Mouse (Mus musculus) G1E (cell line): ENCODE results near the gene Fry.

ENCODE experiments used
- CTCF ChIP-seq: IDR thresholded peaks from 2 replicates; pipeline ENCODE4 v1.5.1; 2012; ENCODE audit warnings: low read depth, low read length, inconsistent platforms, mixed read lengths
- GATA1 ChIP-seq: IDR thresholded peaks from 2 replicates; pipeline ENCODE4 v1.6.1; 2012; ENCODE audit warnings: borderline replicate concordance, low read length, inconsistent platforms, mixed read lengths

DNA sequence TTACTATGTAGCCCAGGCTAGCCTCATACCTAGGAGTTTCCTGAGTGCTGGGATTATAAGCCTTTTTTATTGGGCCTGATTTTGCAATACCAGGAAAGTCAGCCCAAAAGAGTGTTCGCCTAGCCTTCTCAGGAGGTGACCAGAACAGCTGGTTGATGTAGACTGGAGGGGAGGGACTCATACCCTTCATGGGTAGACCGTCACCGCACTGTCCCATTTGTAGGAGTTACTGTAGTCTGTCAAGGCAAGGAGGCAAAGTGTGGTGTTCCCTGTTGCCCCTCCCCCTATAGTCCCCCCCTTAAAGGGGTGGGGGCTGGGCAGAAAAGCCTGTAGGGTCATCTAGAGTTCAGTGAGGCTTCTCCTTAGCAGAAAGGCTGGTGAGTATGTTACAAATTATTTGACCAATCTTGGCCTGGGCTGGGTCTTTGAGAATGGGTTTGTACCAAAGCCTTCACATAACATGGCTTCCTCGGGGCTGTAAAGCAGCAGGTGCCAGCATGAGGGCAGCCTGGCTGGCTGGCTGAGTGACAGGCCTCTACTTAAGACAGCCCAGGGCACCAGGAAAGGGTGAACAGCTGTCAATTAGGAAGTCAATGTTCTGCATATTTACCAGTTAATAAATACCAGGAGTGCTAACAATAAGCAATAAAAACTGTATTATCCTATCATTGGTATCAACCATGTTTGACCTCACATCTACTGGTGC, 172.2 kb downstream of the Fry start:
- no peak for TF ChIP-seq CTCF
- no peak for TF ChIP-seq GATA1
